In genomic region chr2:144446360-144446999, GRCm38 (mm10) we compare ENCODE assay signal across 25 mouse cellular contexts.
DNase-seq lines count a peak whose midpoint lies in the region; ATAC-seq lines count a peak whose summit lies in the region.
"Had no signal": no experiment of that assay in that cellular context is flagged by ENCODE, and none has a peak within 500 bp of the region (broad histone marks: within the 10 kb centered on the region; RNA-seq: fewer than 3 reads in every experiment).

No protein-coding gene starts in this region.

- intact Hi-C loops in heart, postnatal 36 days (cut with DNase I): no loop called here

- 0 out of 2 replicates have a peak, but pooled peaks cover 7% of the 10 kb centered on the region for H3K27me3 ChIP-seq in liver, embryonic 12.5 days (replicated peaks)
- H3K27me3 ChIP-seq in liver, embryonic 15.5 days: 0 out of 2 replicates have a peak, but pooled peaks cover 4% of the 10 kb centered on the region
- H3K27me3 ChIP-seq: embryonic facial prominence, embryonic 12.5 days; embryonic facial prominence, embryonic 15.5 days; forebrain, embryonic 15.5 days had no signal

- H3K9ac ChIP-seq in liver, embryonic 12.5 days: no peak overlapping the region
- H3K9ac ChIP-seq in liver, embryonic 15.5 days: no peak overlapping the region
- H3K9ac ChIP-seq: embryonic facial prominence, embryonic 12.5 days; embryonic facial prominence, embryonic 15.5 days; forebrain, embryonic 15.5 days; hindbrain, embryonic 14.5 days had no signal

- DNase-seq in liver: no peak
- DNase-seq in heart, postnatal 36 days: no peak
- no peak for DNase-seq in heart, postnatal 4 days
- no peak for DNase-seq in heart, adult 9 months (ENCODE audit: low spot score in 2 of 2)
- DNase-seq: adrenal gland, adult 8-10 months; adrenal gland, postnatal 25 days; cerebellum, adult 18-20 months; cerebellum, adult 9-10 months; cerebellum, postnatal 14 days; gastrocnemius, adult 2 months; gastrocnemius, postnatal 14 days; heart, adult 2 months had no signal

- H3K4me3 ChIP-seq in liver, embryonic 12.5 days: no peak overlapping the region
- H3K4me3 ChIP-seq in liver, embryonic 15.5 days (replicated peaks): no peak overlapping the region
- H3K4me3 ChIP-seq: embryonic facial prominence, embryonic 12.5 days; embryonic facial prominence, embryonic 15.5 days; forebrain, embryonic 15.5 days; gastrocnemius, adult 2 months; heart, adult 2 months had no signal

- ATAC-seq in liver, embryonic 12.5 days: peak; percentile 81
- peak; percentile 51 for ATAC-seq in common myeloid progenitor, adult 5-6 weeks (replicated peaks; ENCODE audit: low read depth, poor library complexity, severe bottlenecking)
- peak; percentile 64 for ATAC-seq in liver, embryonic 15.5 days (ENCODE audit: insufficient read depth)
- ATAC-seq in megakaryocyte-erythroid progenitor cell, adult 5-6 weeks (replicated peaks; ENCODE audit: low FRiP score, low TSS enrichment, poor library complexity, severe bottlenecking): peak; percentile 75
- ATAC-seq: activated CD4-positive, CD25-positive, alpha-beta regulatory T cell, adult 4 months; CD4-positive, CD25-positive, alpha-beta regulatory T cell, adult 4 months; forebrain, embryonic 15.5 days; hindbrain, postnatal 0 days; inflammation-experienced regulatory T-cells, adult 6 months had no signal

- no peaks in the 10 kb centered on the region for H3K36me3 ChIP-seq in liver, embryonic 12.5 days
- no peaks in the 10 kb centered on the region for H3K36me3 ChIP-seq in liver, embryonic 15.5 days (replicated peaks)
- H3K36me3 ChIP-seq: embryonic facial prominence, embryonic 12.5 days; embryonic facial prominence, embryonic 15.5 days; forebrain, embryonic 15.5 days had no signal

- H3K27ac ChIP-seq in liver, embryonic 12.5 days: no peak overlapping the region
- no peak overlapping the region for H3K27ac ChIP-seq in liver, embryonic 15.5 days (replicated peaks)
- H3K27ac ChIP-seq: embryonic facial prominence, embryonic 12.5 days; embryonic facial prominence, embryonic 15.5 days; forebrain, embryonic 15.5 days; gastrocnemius, adult 2 months; heart, adult 2 months; hindbrain, embryonic 14.5 days; hindbrain, postnatal 0 days had no signal

- H3K4me2 ChIP-seq in liver, embryonic 12.5 days: peak overlapping the region; percentile 23; the same call in 1 of the 2 replicates
- no peak overlapping the region for H3K4me2 ChIP-seq in liver, embryonic 15.5 days
- H3K4me2 ChIP-seq: embryonic facial prominence, embryonic 12.5 days; embryonic facial prominence, embryonic 15.5 days; forebrain, embryonic 15.5 days; heart, embryonic 11.5 days; hindbrain, embryonic 14.5 days had no signal

- H3K9me3 ChIP-seq in liver, embryonic 12.5 days (replicated peaks): no peaks in the 10 kb centered on the region
- H3K9me3 ChIP-seq in liver, embryonic 15.5 days (replicated peaks): no peaks in the 10 kb centered on the region
- H3K9me3 ChIP-seq: embryonic facial prominence, embryonic 12.5 days; embryonic facial prominence, embryonic 15.5 days; forebrain, embryonic 15.5 days had no signal

- WGBS in liver, embryonic 12.5 days (ENCODE audit: insufficient replicate concordance): 44% methylated on average over 7 of the region's 7 CpGs
- 38% methylated on average over 7 of the region's 7 CpGs for WGBS in liver, embryonic 15.5 days (ENCODE audit: insufficient replicate concordance)

- peaks cover 7% of the 10 kb centered on the region for H3K4me1 ChIP-seq in liver, embryonic 12.5 days
- H3K4me1 ChIP-seq in liver, embryonic 15.5 days (replicated peaks): peaks cover 7% of the 10 kb centered on the region; the same call in 1 of the 2 replicates
- H3K4me1 ChIP-seq: embryonic facial prominence, embryonic 12.5 days; forebrain, embryonic 15.5 days had no signal
